Mouse (Mus musculus) sigmoid colon, adult 10 weeks (tissue): Measurements from ENCODE around the gene Gstm2. TPM values are rescaled to one million over a fixed set of nuclear protein-coding genes. Genes with fewer than 3 reads are reported as not detected.

Source experiments
- polyA plus RNA-seq: library from polyadenylated mRNA; stranded (reverse); fragments of 350-450 nt; fragmentation: Illumina TruSeq; extraction: RNeasy Lipid Tissue Mini Kit (QIAGEN cat#74804); gene quantifications from one replicate; pipeline ENCODE4 v1.2.3, GENCODE M21; 2014; ENCODE audit warnings: low read depth, low replicate concordance

Gene Gstm2
- polyA plus RNA-seq = 67.8 TPM

GRCm38 (mm10) chr3:107986041-107986562 is at the start of gene Gstm2:
Gstm2 (minus strand) TSS chr3:107986453.

GRCm38 (mm10) chr3:108017473-108018189 is 31.4 kb upstream of the Gstm2 start, which contains the start of gene Gstm1:
Gstm1 (minus strand) TSS chr3:108017973.

GRCm38 (mm10) chr3:107968724-107969395 is 17.4 kb downstream of the Gstm2 start, which contains the start of gene Gstm3:
Gstm3 (minus strand) TSS chr3:107969283.

GRCm38 (mm10) chr3:107943239-107943990 is 42.8 kb downstream of the Gstm2 start, which contains the start of gene Gstm6:
Gstm6 (minus strand) TSS chr3:107943749.

Other genes starting within 250 kb of the Gstm2 start
- gene Csf1, start 226.0 kb downstream of the Gstm2 start, polyA plus RNA-seq = 12.6 TPM
- 71.9 TPM for gene Eps8l3, start 109.2 kb downstream of the Gstm2 start, polyA plus RNA-seq
- 64.4 TPM for gene Gstm5, start 90.6 kb downstream of the Gstm2 start, polyA plus RNA-seq
- gene Gstm7, start 54.6 kb downstream of the Gstm2 start, polyA plus RNA-seq = 4.3 TPM
- gene Gstm6, start 42.7 kb downstream of the Gstm2 start, polyA plus RNA-seq = 10.1 TPM
- 11.6 TPM for gene Gstm3, start 17.2 kb downstream of the Gstm2 start, polyA plus RNA-seq
- 29.8 TPM for gene Gstm1, start 31.5 kb upstream of the Gstm2 start, polyA plus RNA-seq
- 2.9 TPM for gene Gstm4, start 58.4 kb upstream of the Gstm2 start, polyA plus RNA-seq
- gene Ampd2, start 100.2 kb upstream of the Gstm2 start, polyA plus RNA-seq = 7.4 TPM
- 0.88 TPM for gene Gnat2, start 106.3 kb upstream of the Gstm2 start, polyA plus RNA-seq
- 306 TPM for gene Gnai3, start 159.7 kb upstream of the Gstm2 start, polyA plus RNA-seq
- gene Gpr61, start 168.4 kb upstream of the Gstm2 start, polyA plus RNA-seq = 0.16 TPM
- gene Amigo1, start 199.9 kb upstream of the Gstm2 start, polyA plus RNA-seq = 7.9 TPM
- 12.4 TPM for gene Cyb561d1, start 214.8 kb upstream of the Gstm2 start, polyA plus RNA-seq
- 0.91 TPM for gene Atxn7l2, start 224.5 kb upstream of the Gstm2 start, polyA plus RNA-seq
- 0.19 TPM for gene Sypl2, start 240.2 kb upstream of the Gstm2 start, polyA plus RNA-seq